Mouse (Mus musculus) G1E (cell line): ENCODE data around the gene Mcf2.

ENCODE experiments used
- CTCF ChIP-seq: IDR thresholded peaks from 2 replicates; pipeline ENCODE4 v1.5.1; 2012; ENCODE audit warnings: low read depth, low read length, inconsistent platforms, mixed read lengths
- GATA1 ChIP-seq: IDR thresholded peaks from 2 replicates; pipeline ENCODE4 v1.6.1; 2012; ENCODE audit warnings: borderline replicate concordance, low read length, inconsistent platforms, mixed read lengths
- POLR2AphosphoS5 ChIP-seq: IDR thresholded peaks from 2 replicates; pipeline ENCODE4 v1.6.1; 2012; ENCODE audit warnings: low read depth, low read length, inconsistent platforms; ENCODE audit not compliant: insufficient replicate concordance
- TAL1 ChIP-seq: conservative IDR thresholded peaks from 2 replicates; pipeline ENCODE4 v1.6.1; 2012; ENCODE audit warnings: low read depth, low read length, inconsistent platforms, mixed read lengths

GRCm38 (mm10) chrX:60169511-60169910 lies 9.4 kb downstream of the Mcf2 start:
- TF ChIP-seq CTCF (no peak), GATA1 (no peak), TAL1 (no peak), POLR2AphosphoS5 (no peak)
